Mouse (Mus musculus): Measurements from ENCODE around the gene Ppp1r3d. TPM values are rescaled to one million over a fixed set of nuclear protein-coding genes. Genes with fewer than 3 reads are reported as not detected.

Gene Ppp1r3d
- total and polyA plus RNA-seq, 2 experiments from 2014 or later: 20.6 to 38.3 TPM

GRCm38 (mm10) chr2:178407053-178407815, 7.0 kb downstream of the Ppp1r3d start, which contains the start of gene Sycp2:
TSS of gene Sycp2 (minus strand) at chr2:178407685.
- H3K27ac ChIP-seq (ENCODE audit: low read depth): no peak within 1 kb of the TSS
- TF ChIP-seq EP300 (IDR thresholded peaks at IDR 0.05; ENCODE audit: low read depth): no peak
- 0 out of 2 replicates have a peak, but pooled peaks have one; percentile 3 for TF ChIP-seq CTCF (IDR thresholded peaks at IDR 0.05; ENCODE audit: low read depth)
- H3K36me3 ChIP-seq (replicated peaks; ENCODE audit: control insufficient read depth, insufficient read depth, low read length): no peaks in the 10 kb centered on the region
- no peaks in the 10 kb centered on the region for H3K9me3 ChIP-seq (replicated peaks; ENCODE audit: control insufficient read depth, low read length)
- no peak within 1 kb of the TSS for H3K9ac ChIP-seq (replicated peaks; ENCODE audit: low read depth, low read length)
- no peak within 1 kb of the TSS for H3K4me3 ChIP-seq (ENCODE audit: low read depth, low read length)
- peaks cover 4% of the 10 kb centered on the region; the same call in 1 of the 2 replicates for H3K4me1 ChIP-seq (ENCODE audit: control insufficient read depth, insufficient read depth)
- ATAC-seq (ENCODE audit: insufficient read depth, low read depth) (0 out of 2 replicates have a peak, but pooled peaks have one; percentile 16), DNase-seq (ENCODE audit: low spot score) (no peak)
- no peak within 1 kb of the TSS for H3K4me2 ChIP-seq (ENCODE audit: low read depth, low read length)
- 0 out of 2 replicates have a peak, but pooled peaks cover 6% of the 10 kb centered on the region for H3K27me3 ChIP-seq (ENCODE audit: control insufficient read depth, insufficient read depth, low read length)
- WGBS: 78% methylated on average over 52 of the region's 52 CpGs

Other genes starting within 250 kb of the Ppp1r3d start
- gene Sycp2, start 6.8 kb downstream of the Ppp1r3d start, total RNA-seq (2014; rRNA removed; ENCODE audit: low replicate concordance): not detected in 2 replicates
- 0.07 and 0.12 TPM in 2 replicates for gene Sycp2, start 6.8 kb downstream of the Ppp1r3d start, polyA plus RNA-seq (2015; fragmentation: Nextera tagmentation; extraction: Ambion mirVana)
- 4.6 and 5.0 TPM in 2 replicates for gene Fam217b, start 52 bp upstream of the Ppp1r3d start, total RNA-seq (2014; rRNA removed; ENCODE audit: low replicate concordance)
- gene Fam217b, start 52 bp upstream of the Ppp1r3d start, polyA plus RNA-seq (2015; fragmentation: Nextera tagmentation; extraction: Ambion mirVana): 6.0 and 8.0 TPM in 2 replicates
- gene Cdh26, start 16.1 kb upstream of the Ppp1r3d start, total RNA-seq (2014; rRNA removed; ENCODE audit: low replicate concordance): 0.31 TPM in 1 of 2 replicates, not detected in the other
- gene Cdh26, start 16.1 kb upstream of the Ppp1r3d start, polyA plus RNA-seq (2015; fragmentation: Nextera tagmentation; extraction: Ambion mirVana): 0.31 and 0.34 TPM in 2 replicates